Mouse (Mus musculus): ENCODE measurements around the gene Pcx. TPM values are rescaled to one million over a fixed set of nuclear protein-coding genes. Genes with fewer than 3 reads are reported as not detected.

The Pcx gene
- polyA plus RNA-seq (2015; fragmentation: Nextera tagmentation; extraction: Ambion mirVana): 38.6 and 40.9 TPM in 2 replicates

- H3K9me3 ChIP-seq (ENCODE audit: low read length): no peaks in the 10 kb centered on the region
- ATAC-seq (peak; percentile 99), DNase-seq (ENCODE audit: low spot score) (peak; percentile 100)
- H3K4me3 ChIP-seq (ENCODE audit: low read depth, low read length): peak within 1 kb of the TSS; percentile 73
- WGBS: under 1% methylated on average over 67 of the region's 82 CpGs
- H3K27ac ChIP-seq (ENCODE audit: low read length): peak within 1 kb of the TSS; percentile 71
- H3K4me1 ChIP-seq (ENCODE audit: insufficient read depth, low read depth, low read length): peaks cover 5% of the 10 kb centered on the region; the same call in 1 of the 2 replicates
- no peaks in the 10 kb centered on the region for H3K36me3 ChIP-seq (ENCODE audit: insufficient read depth, low read length)
- no peaks in the 10 kb centered on the region for H3K27me3 ChIP-seq (replicated peaks; ENCODE audit: insufficient read depth, low read length)
- H3K4me2 ChIP-seq (replicated peaks; ENCODE audit: low read depth, low read length): peak within 1 kb of the TSS; percentile 82
- TF ChIP-seq CTCF (IDR thresholded peaks at IDR 0.05) (peak; percentile 9; the same call in 1 of the 2 replicates), EP300 (IDR thresholded peaks at IDR 0.05) (peak; percentile 83)
- no peak within 1 kb of the TSS for H3K9ac ChIP-seq (replicated peaks; ENCODE audit: low read depth)
Measured at GRCm38 (mm10) chr19:4509986-4510963, at the start of gene Pcx. TSS of gene Pcx (plus strand) at chr19:4510472.

- Histone ChIP-seq H3K27me3 (replicated peaks; ENCODE audit: insufficient read depth, low read length) (no peaks in the 10 kb centered on the region), H3K4me2 (replicated peaks; ENCODE audit: low read depth, low read length) (no peak overlapping the region), H3K4me3 (ENCODE audit: low read depth, low read length) (no peak overlapping the region), H3K36me3 (ENCODE audit: insufficient read depth, low read length) (no peaks in the 10 kb centered on the region), H3K27ac (ENCODE audit: low read length) (no peak overlapping the region), H3K9me3 (ENCODE audit: low read length) (no peaks in the 10 kb centered on the region), H3K9ac (replicated peaks; ENCODE audit: low read depth) (no peak overlapping the region), H3K4me1 (ENCODE audit: insufficient read depth, low read depth, low read length) (no peaks in the 10 kb centered on the region)
- 71% methylated on average over 8 of the region's 8 CpGs for WGBS
- TF ChIP-seq CTCF (IDR thresholded peaks at IDR 0.05) (no peak), EP300 (IDR thresholded peaks at IDR 0.05) (no peak)
- DNase-seq (ENCODE audit: low spot score): no peak
- ATAC-seq: no peak
Measured at GRCm38 (mm10) chr19:4461981-4462380, 48.3 kb upstream of the Pcx start.

- Histone ChIP-seq H3K9me3 (ENCODE audit: low read length) (no peaks in the 10 kb centered on the region), H3K36me3 (ENCODE audit: insufficient read depth, low read length) (no peaks in the 10 kb centered on the region), H3K9ac (replicated peaks; ENCODE audit: low read depth) (no peak overlapping the region), H3K4me3 (ENCODE audit: low read depth, low read length) (no peak overlapping the region), H3K4me2 (replicated peaks; ENCODE audit: low read depth, low read length) (no peak overlapping the region), H3K27ac (ENCODE audit: low read length) (no peak overlapping the region), H3K4me1 (ENCODE audit: insufficient read depth, low read depth, low read length) (no peaks in the 10 kb centered on the region), H3K27me3 (replicated peaks; ENCODE audit: insufficient read depth, low read length) (no peaks in the 10 kb centered on the region)
- no peak for TF ChIP-seq CTCF (IDR thresholded peaks at IDR 0.05)
- no peak for TF ChIP-seq EP300 (IDR thresholded peaks at IDR 0.05)
- DNase-seq (ENCODE audit: low spot score): no peak
- no peak for ATAC-seq
- 75% methylated on average over 4 of the region's 4 CpGs for WGBS
Measured at GRCm38 (mm10) chr19:4464666-4465065, 45.6 kb upstream of the Pcx start.

- WGBS: 29% methylated on average over 5 of the region's 5 CpGs
Measured at GRCm38 (mm10) chr19:4468363-4468762, 41.9 kb upstream of the Pcx start.

GRCm38 (mm10) chr19:4473549-4473948, 36.7 kb upstream of the Pcx start:
- no peak overlapping the region for H3K4me2 ChIP-seq (replicated peaks; ENCODE audit: low read depth, low read length)
- H3K9me3 ChIP-seq (ENCODE audit: low read length): no peaks in the 10 kb centered on the region
- no peak overlapping the region for H3K27ac ChIP-seq (ENCODE audit: low read length)
- peaks cover 4% of the 10 kb centered on the region; the same call in 1 of the 2 replicates for H3K4me1 ChIP-seq (ENCODE audit: insufficient read depth, low read depth, low read length)
- no peaks in the 10 kb centered on the region for H3K36me3 ChIP-seq (ENCODE audit: insufficient read depth, low read length)
- no peak overlapping the region for H3K4me3 ChIP-seq (ENCODE audit: low read depth, low read length)
- ATAC-seq: no peak
- H3K27me3 ChIP-seq (replicated peaks; ENCODE audit: insufficient read depth, low read length): peaks cover 8% of the 10 kb centered on the region; the same call in 1 of the 2 replicates
- 81% methylated on average over 5 of the region's 5 CpGs for WGBS
- no peak for DNase-seq (ENCODE audit: low spot score)
- no peak overlapping the region for H3K9ac ChIP-seq (replicated peaks; ENCODE audit: low read depth)
- TF ChIP-seq EP300 (IDR thresholded peaks at IDR 0.05) (no peak), CTCF (IDR thresholded peaks at IDR 0.05) (no peak)

More at GRCm38 (mm10) chr19:4468363-4468762, 41.9 kb upstream of the Pcx start:
- H3K9ac ChIP-seq (replicated peaks; ENCODE audit: low read depth): no peak overlapping the region
- ATAC-seq: no peak
- H3K27me3 ChIP-seq (replicated peaks; ENCODE audit: insufficient read depth, low read length): no peaks in the 10 kb centered on the region
- H3K36me3 ChIP-seq (ENCODE audit: insufficient read depth, low read length): no peaks in the 10 kb centered on the region
- peak; percentile 52 for TF ChIP-seq CTCF (IDR thresholded peaks at IDR 0.05)
- no peak for TF ChIP-seq EP300 (IDR thresholded peaks at IDR 0.05)
- no peak overlapping the region for H3K4me2 ChIP-seq (replicated peaks; ENCODE audit: low read depth, low read length)
- H3K4me3 ChIP-seq (ENCODE audit: low read depth, low read length): no peak overlapping the region
- H3K9me3 ChIP-seq (ENCODE audit: low read length): no peaks in the 10 kb centered on the region
- H3K27ac ChIP-seq (ENCODE audit: low read length): no peak overlapping the region
- no peak for DNase-seq (ENCODE audit: low spot score)
- no peaks in the 10 kb centered on the region for H3K4me1 ChIP-seq (ENCODE audit: insufficient read depth, low read depth, low read length)

- H3K27ac ChIP-seq (ENCODE audit: low read length): no peak overlapping the region
- 61% methylated on average over 3 of the region's 3 CpGs for WGBS
Measured at GRCm38 (mm10) chr19:4474739-4475138, 35.5 kb upstream of the Pcx start.

More at GRCm38 (mm10) chr19:4474739-4475138, 35.5 kb upstream of the Pcx start:
- Histone ChIP-seq H3K27me3 (replicated peaks; ENCODE audit: insufficient read depth, low read length) (peaks cover 8% of the 10 kb centered on the region; the same call in 1 of the 2 replicates), H3K9ac (replicated peaks; ENCODE audit: low read depth) (no peak overlapping the region), H3K9me3 (ENCODE audit: low read length) (no peaks in the 10 kb centered on the region), H3K36me3 (ENCODE audit: insufficient read depth, low read length) (no peaks in the 10 kb centered on the region), H3K4me2 (replicated peaks; ENCODE audit: low read depth, low read length) (no peak overlapping the region), H3K4me3 (ENCODE audit: low read depth, low read length) (no peak overlapping the region), H3K4me1 (ENCODE audit: insufficient read depth, low read depth, low read length) (peaks cover 4% of the 10 kb centered on the region; the same call in 1 of the 2 replicates)
- no peak for TF ChIP-seq EP300 (IDR thresholded peaks at IDR 0.05)
- no peak for TF ChIP-seq CTCF (IDR thresholded peaks at IDR 0.05)
- ATAC-seq: no peak
- no peak for DNase-seq (ENCODE audit: low spot score)
